Mouse (Mus musculus): ENCODE results near the gene Sh3gl2.

Sh3gl2 gene

DNA sequence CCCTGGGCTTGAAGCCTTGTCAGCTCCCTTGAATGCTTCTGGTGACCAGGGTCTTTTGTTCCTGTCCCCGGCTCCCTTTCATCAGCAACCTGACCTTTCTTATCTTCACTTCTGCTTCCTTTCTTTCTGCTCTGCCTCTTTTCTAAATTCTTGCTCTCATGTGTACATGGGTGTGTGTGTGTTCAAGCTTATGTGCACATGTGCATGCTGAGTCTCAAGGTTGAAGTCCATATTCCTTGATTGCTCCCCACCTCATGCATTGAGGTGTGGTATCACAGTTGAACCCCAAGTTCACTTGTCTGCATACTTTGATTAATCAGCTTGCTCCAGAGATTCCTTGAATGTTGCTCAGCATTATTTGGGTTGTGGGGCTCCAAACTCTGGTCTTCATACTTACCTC, 85.1 kb downstream of the Sh3gl2 start:
- ATAC-seq (ENCODE audit: insufficient number of reproducible peaks, low FRiP score, low TSS enrichment) = no peak

- ATAC-seq (ENCODE audit: insufficient number of reproducible peaks, low FRiP score, low TSS enrichment) = no peak
Measured at GRCm38 (mm10) chr4:85291296-85291695, 86.4 kb downstream of the Sh3gl2 start.

DNA sequence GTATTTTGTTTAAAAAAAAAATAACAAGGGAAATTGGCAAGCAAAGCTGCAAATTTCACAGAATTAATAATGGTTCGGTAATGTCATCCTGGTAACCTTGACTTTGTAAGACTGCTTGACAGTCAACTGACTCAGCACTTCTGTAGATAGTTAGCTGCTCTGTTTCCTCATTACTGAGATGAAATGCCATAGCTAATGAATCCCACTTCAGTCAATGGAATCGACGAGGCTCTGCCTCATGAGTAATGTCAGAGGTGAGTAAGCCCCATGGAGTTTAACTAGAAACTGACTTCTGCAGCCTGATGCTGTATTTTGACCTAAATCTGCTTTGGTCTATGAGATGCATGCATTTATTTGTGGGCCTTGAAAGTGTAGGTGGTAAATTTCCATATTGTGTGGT, 88.4 kb downstream of the Sh3gl2 start:
- ATAC-seq (ENCODE audit: insufficient number of reproducible peaks, low FRiP score, low TSS enrichment) = no peak

GRCm38 (mm10) chr4:85300610-85301405, 95.9 kb downstream of the Sh3gl2 start:
- no peak for ATAC-seq (ENCODE audit: insufficient number of reproducible peaks, low FRiP score, low TSS enrichment)

DNA sequence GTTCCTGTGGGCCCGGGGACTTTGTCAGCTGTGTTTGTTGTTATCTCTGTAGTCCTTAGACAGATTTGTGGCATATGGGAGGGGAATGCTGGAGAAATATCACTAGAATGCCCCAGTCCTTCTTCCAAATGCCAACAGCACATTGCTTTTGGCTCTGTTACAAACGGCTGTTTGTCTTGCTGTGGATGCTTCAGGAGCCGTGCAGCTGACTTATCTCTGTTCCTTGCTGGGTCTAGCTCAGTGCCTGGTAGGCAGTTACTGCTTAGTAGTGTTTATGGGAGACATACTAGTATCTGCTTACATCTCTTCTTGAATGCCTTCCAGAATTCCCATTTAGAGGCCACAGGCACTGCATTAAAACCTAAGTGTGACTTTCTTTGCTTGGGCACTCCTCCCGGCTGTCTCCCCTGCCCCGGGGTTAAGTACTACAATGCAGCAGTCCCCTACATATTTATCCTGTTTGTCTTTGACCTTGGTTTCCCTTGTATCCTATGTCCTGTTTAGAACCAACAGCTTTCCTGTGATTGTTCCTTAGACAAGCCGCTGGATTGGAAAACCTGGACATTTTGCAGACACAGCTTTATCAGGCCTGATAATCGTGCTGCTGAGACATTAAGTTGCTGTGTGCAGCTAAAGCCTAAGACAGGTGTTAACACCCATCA, 101.1 kb downstream of the Sh3gl2 start:
- peak; percentile 33 for ATAC-seq (ENCODE audit: insufficient number of reproducible peaks, low FRiP score, low TSS enrichment)

DNA sequence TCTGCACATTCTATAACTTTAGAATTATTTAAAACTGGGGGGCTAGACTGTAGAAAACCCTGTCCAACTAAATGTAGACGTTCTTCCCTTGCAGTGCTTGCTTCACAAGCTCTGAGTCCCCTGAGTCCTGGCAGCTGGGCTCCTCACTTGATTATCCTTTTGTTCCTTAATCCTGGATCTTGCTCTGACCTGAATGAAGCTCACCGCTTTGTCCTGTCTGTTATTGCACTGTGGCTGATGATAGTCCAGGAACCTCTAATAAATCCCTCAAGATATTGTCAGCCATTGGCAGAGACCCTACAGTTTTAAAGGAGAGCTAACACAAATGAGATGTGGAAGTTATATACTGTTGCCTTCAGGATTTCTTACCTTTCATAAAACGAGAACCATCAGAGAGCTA, 114.2 kb downstream of the Sh3gl2 start:
- ATAC-seq (ENCODE audit: insufficient number of reproducible peaks, low FRiP score, low TSS enrichment) = no peak

- ATAC-seq (ENCODE audit: insufficient number of reproducible peaks, low FRiP score, low TSS enrichment) = no peak
Measured at GRCm38 (mm10) chr4:85325454-85325853, 120.5 kb downstream of the Sh3gl2 start.

DNA sequence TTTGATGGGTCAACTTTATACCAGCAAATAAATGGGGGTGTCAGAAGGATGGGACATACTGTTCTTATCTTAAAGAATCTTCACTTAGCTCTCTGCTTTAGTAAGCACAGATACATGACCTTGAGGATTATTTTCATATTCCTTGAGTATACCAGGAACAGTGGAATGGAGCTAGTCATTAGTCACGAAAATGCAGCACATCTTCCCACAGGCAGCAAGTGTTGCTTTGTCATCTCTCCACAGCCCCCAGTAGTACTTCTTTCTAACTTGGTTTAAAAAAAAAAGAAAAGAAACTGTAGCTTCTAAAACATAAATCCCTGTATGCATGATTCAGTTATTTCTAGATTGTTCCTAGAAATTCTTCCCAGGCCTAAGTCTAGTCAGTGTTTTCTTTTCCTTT, 121.1 kb downstream of the Sh3gl2 start:
- no peak for ATAC-seq (ENCODE audit: insufficient number of reproducible peaks, low FRiP score, low TSS enrichment)

- peak; percentile 83 for ATAC-seq (ENCODE audit: insufficient number of reproducible peaks, low FRiP score, low TSS enrichment)
Measured at GRCm38 (mm10) chr4:85334688-85335200, 129.8 kb downstream of the Sh3gl2 start.

DNA sequence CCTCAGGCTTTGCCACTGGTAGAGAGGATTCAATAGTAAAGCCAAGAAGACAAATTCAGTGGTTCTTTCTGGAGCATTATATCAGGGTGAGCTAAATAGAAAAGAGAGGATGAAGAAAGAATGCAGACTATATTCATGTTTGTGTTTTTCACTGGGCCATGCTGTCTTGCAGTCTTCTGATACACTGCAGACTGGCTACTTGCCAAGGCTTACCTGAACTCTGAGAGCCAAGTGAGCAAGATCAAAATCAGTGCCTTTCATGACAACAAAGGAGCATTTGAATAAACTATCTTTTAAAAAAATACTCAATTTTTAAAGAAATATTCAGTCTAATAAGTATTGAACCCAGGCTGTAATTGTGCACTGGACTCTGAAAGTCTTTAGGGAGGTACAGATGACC, 131.4 kb downstream of the Sh3gl2 start:
- ATAC-seq (ENCODE audit: insufficient number of reproducible peaks, low FRiP score, low TSS enrichment) = no peak

DNA sequence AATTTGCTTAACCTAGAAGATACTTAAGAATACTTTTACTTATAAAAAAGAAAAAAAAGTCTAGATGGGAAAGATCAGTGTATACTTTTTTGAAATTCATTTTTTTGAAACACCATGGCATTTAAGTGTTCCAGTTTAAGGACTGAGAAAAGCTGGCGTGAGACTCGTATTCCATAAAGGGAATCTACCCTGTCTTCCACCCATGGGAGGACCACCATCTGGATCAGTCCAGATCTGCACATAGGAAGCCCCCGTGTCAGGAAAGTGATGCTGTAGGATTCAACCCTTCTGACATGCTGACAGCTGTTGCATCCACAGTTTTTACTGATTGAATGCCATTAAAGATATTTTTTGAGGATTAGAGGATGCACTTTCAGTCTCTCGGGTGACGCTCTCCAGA, 134.2 kb downstream of the Sh3gl2 start:
- no peak for ATAC-seq (ENCODE audit: insufficient number of reproducible peaks, low FRiP score, low TSS enrichment)

- ATAC-seq (ENCODE audit: insufficient number of reproducible peaks, low FRiP score, low TSS enrichment) = peak; percentile 93
Measured at GRCm38 (mm10) chr4:85340686-85341085, 135.8 kb downstream of the Sh3gl2 start.

DNA sequence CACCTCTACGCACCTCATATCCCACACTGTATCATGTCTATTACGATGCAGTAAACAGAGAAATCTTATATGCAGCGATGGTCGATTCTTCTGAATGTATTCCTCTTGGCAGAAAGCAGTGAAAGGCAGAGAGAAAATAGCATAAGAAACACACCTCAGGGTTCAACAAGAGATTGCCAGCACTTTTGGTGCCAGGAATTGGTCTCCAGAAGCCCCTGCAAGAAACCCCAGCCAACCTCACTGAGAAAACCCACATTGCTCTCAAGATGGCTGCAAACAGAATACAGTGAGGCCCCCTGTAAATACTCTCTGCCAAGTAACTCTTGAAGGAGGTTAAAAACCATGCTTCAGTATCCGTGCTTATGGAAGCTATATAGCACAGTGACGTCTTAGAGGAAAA, 141.0 kb downstream of the Sh3gl2 start:
- ATAC-seq (ENCODE audit: insufficient number of reproducible peaks, low FRiP score, low TSS enrichment) = no peak

- no peak for ATAC-seq (ENCODE audit: insufficient number of reproducible peaks, low FRiP score, low TSS enrichment)
Measured at GRCm38 (mm10) chr4:85348079-85348643, 143.2 kb downstream of the Sh3gl2 start.

DNA sequence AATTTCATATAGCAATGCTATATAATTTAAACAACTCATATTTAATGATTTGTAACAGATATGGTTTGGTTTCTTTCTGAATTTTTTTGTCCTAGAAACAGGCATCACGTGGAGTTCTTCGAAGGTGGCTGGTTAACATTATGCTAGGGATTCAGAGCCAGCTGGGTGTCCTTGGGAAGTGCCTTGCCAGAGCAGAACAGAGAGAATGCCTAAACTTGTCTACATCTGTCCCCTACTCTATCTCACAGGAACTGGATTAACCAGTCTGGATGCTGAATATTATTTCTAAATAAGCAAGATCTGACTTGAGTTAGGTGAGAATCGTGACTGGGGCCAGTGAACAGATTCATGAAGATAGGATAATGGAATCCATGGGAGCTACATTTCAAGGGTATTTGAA, 157.7 kb downstream of the Sh3gl2 start:
- ATAC-seq (ENCODE audit: insufficient number of reproducible peaks, low FRiP score, low TSS enrichment) = no peak

DNA sequence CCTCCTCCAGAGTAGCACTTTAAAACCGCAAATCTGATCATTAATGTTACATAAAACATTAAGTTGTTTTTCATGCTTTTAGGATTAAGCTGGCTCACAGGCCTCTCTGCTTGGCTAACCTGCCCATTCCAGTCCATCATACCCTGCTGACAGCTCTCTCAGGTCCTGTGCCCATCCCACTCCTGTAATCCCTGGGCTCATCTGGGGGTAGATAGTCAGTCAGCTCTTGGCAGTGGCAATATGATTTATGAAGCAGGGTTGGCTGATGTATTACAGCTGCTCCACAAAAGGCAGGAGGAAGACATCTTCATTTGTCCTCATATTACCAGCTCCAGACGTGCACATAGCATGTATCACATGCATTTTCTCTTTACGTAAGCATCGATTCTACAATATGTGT, 158.3 kb downstream of the Sh3gl2 start:
- no peak; the same call in 1 of the 2 replicates for ATAC-seq (ENCODE audit: insufficient number of reproducible peaks, low FRiP score, low TSS enrichment)

- ATAC-seq (ENCODE audit: insufficient number of reproducible peaks, low FRiP score, low TSS enrichment) = peak; percentile 68
Measured at GRCm38 (mm10) chr4:85371036-85371435, 166.1 kb downstream of the Sh3gl2 start.

- peak; percentile 68 for ATAC-seq (ENCODE audit: insufficient number of reproducible peaks, low FRiP score, low TSS enrichment)
Measured at GRCm38 (mm10) chr4:85374801-85375200, 169.9 kb downstream of the Sh3gl2 start.

DNA sequence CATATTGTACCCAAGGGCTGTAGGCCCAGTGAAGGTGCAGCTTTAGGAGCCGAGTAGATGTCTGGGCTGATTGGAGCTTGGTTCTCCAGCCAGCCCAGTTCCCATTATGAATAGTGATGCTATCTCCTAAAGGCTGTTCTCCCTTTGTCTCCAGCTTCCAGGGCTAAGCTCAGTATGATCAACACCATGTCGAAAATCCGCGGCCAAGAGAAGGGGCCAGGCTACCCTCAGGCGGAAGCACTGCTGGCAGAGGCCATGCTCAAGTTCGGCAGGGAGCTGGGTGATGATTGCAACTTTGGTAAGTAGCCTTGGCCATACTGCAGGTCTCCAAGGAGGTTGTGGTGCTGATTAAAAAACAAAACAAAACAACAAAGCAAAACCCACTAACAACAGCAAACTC, 171.3 kb downstream of the Sh3gl2 start:
- ATAC-seq (ENCODE audit: insufficient number of reproducible peaks, low FRiP score, low TSS enrichment) = no peak

GRCm38 (mm10) chr4:85376610-85377009, 171.7 kb downstream of the Sh3gl2 start:
- no peak for ATAC-seq (ENCODE audit: insufficient number of reproducible peaks, low FRiP score, low TSS enrichment)

GRCm38 (mm10) chr4:85385241-85385640, 180.3 kb downstream of the Sh3gl2 start:
- ATAC-seq (ENCODE audit: insufficient number of reproducible peaks, low FRiP score, low TSS enrichment) = no peak
